Mouse (Mus musculus): ENCODE data around the gene Hist2h2bb. TPM values are rescaled to one million over a fixed set of nuclear protein-coding genes. Genes with fewer than 3 reads are reported as not detected.

Gene Hist2h2bb
- polyA plus RNA-seq, 1 experiment, result 1.0 TPM

DNA sequence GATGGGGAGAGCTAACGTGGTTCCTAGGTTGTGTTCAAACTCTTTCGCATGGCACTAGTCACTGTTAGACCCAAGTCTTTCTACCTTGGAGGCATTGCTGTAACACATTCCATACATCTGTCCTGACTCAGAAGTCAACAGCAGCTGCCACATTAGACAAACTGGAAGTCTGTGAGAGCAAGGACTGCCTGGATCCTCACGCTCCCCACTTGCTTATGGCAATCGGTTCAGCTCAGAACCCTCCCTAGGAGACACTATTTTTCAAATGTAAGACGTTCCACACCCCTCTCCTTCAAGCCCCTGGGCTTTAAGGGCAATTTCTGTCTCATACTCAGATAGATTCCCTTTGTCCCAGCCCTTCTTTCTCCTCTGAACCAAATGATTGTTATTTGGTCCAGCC lies 32.5 kb downstream of the Hist2h2bb start:
- H3K9me3 ChIP-seq, result 0 out of 2 replicates have a peak, but pooled peaks cover 7% of the 10 kb centered on the region
- peaks cover 53% of the 10 kb centered on the region for H3K27me3 ChIP-seq (replicated peaks)
- peaks cover 25% of the 10 kb centered on the region for H3K4me1 ChIP-seq
- TF ChIP-seq FLI1 (IDR thresholded peaks at IDR 0.05; ENCODE audit: low read length), result no peak
- no peak for TF ChIP-seq GATA1 (IDR thresholded peaks at IDR 0.05; ENCODE audit: borderline replicate concordance, low read length)
- H3K36me3 ChIP-seq (replicated peaks; ENCODE audit: low read length), result no peaks in the 10 kb centered on the region
- no peak overlapping the region for H3K4me3 ChIP-seq (replicated peaks)

DNA sequence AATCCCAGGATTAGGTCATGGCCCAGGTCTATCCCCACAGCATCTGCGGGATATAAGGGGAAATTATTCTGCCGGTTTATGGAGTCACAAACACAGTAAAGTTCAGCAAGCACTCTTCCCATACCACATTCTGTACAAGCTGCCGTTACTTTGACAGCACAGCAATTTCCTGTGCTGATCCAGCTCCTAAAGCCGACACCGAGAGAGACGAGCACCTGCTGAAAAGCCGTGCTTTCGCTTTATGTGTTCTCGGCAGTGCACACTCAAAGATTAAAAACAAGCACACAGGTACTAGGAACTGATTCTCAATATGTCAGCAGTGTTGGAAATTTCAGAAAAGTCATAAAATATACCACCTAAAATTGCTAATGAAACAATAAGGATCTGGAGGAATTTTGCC lies 37.0 kb downstream of the Hist2h2bb start:
- 0 out of 2 replicates have a peak, but pooled peaks cover 7% of the 10 kb centered on the region for H3K9me3 ChIP-seq
- H3K4me3 ChIP-seq (replicated peaks), result peak overlapping the region; percentile 65
- peaks cover 14% of the 10 kb centered on the region for H3K4me1 ChIP-seq
- H3K27me3 ChIP-seq (replicated peaks), result peaks cover 45% of the 10 kb centered on the region
- TF ChIP-seq FLI1 (IDR thresholded peaks at IDR 0.05; ENCODE audit: low read length) (no peak), GATA1 (IDR thresholded peaks at IDR 0.05; ENCODE audit: borderline replicate concordance, low read length) (no peak)
- no peaks in the 10 kb centered on the region for H3K36me3 ChIP-seq (replicated peaks; ENCODE audit: low read length)

DNA sequence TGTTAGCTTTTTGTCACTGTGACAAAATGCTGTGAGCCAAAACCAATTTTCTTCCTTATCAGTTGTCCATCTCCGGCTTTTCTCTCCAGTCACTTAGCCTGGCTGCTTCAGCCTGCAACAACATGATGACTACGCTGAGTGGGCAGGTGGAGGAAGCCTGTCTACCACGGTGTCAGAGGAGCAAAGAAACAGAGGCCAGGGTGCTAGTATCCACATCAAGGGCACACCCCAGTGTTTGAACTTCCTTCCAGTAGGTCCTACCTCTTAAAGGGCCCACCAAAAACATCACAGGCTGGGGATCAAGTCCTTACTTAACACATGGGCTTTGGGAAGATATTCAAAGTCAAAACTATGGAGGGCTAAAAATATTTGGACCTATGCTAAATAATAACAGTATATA lies 39.9 kb downstream of the Hist2h2bb start:
- Histone ChIP-seq H3K27me3 (replicated peaks) (peaks cover 39% of the 10 kb centered on the region), H3K9me3 (peaks cover 8% of the 10 kb centered on the region; the same call in 1 of the 2 replicates), H3K36me3 (replicated peaks; ENCODE audit: low read length) (no peaks in the 10 kb centered on the region), H3K4me3 (replicated peaks) (no peak overlapping the region), H3K4me1 (peaks cover 17% of the 10 kb centered on the region)
- TF ChIP-seq FLI1 (IDR thresholded peaks at IDR 0.05; ENCODE audit: low read length), result no peak
- no peak for TF ChIP-seq GATA1 (IDR thresholded peaks at IDR 0.05; ENCODE audit: borderline replicate concordance, low read length)

DNA sequence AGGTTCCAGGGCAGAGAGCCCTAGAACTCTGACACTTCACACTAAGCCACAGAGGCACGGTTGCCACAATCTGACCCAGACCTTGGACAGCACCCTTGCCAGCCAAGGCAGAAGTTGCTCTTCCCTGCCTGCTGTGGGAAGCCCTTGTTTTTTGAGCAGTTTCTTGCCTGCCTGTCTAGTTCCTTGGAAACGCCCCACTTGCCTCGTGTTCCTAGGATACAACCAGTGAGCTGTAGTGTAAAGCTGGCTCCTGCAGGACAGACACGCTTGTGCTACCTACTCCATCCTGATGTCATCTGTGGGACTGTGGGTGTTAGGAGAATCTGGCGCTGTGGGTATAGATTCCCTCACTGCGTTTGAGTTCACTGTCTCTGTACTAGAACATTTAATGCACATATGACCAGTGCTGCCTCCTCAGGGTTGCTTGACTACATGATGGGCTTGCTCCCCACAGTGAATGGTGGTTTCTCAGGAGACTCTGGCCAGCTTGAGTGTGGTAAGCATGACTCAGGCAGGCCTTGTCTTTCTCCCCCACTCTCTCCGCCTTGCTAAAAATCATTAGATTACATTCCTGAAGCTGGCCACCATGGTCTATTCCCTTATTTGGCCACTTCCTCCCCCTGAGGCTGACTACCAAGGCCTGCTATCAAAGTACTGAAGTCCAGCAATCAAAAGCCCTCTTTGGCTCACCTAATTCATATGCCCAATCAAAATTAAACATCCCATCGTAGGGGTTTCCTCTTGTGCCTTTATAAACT lies 43.0 kb downstream of the Hist2h2bb start:
- no peak overlapping the region for H3K4me3 ChIP-seq (replicated peaks)
- no peaks in the 10 kb centered on the region for H3K36me3 ChIP-seq (replicated peaks; ENCODE audit: low read length)
- H3K27me3 ChIP-seq (replicated peaks), result peaks cover 17% of the 10 kb centered on the region
- H3K9me3 ChIP-seq, result peaks cover 4% of the 10 kb centered on the region; the same call in 1 of the 2 replicates
- peaks cover 6% of the 10 kb centered on the region; the same call in 1 of the 2 replicates for H3K4me1 ChIP-seq
- TF ChIP-seq GATA1 (IDR thresholded peaks at IDR 0.05; ENCODE audit: borderline replicate concordance, low read length), result no peak
- TF ChIP-seq FLI1 (IDR thresholded peaks at IDR 0.05; ENCODE audit: low read length), result no peak

Other genes starting within 250 kb of the Hist2h2bb start
- 19.1 and 19.4 TPM in 2 replicates for gene Vps45, start 211.3 kb upstream of the Hist2h2bb start, polyA plus RNA-seq (2012; ENCODE audit: insufficient read depth, low replicate concordance)
- 9.2 and 12.9 TPM in 2 replicates for gene Otud7b, start 165.2 kb upstream of the Hist2h2bb start, polyA plus RNA-seq (2012; ENCODE audit: insufficient read depth, low replicate concordance)
- gene Mtmr11, start 107.7 kb upstream of the Hist2h2bb start, polyA plus RNA-seq (2012; ENCODE audit: insufficient read depth, low replicate concordance), result 0.57 TPM in 1 of 2 replicates, not detected in the other
- gene Sf3b4, start 97.4 kb upstream of the Hist2h2bb start, polyA plus RNA-seq (2012; ENCODE audit: insufficient read depth, low replicate concordance), result 463 and 1,018 TPM in 2 replicates
- gene Sv2a, start 88.6 kb upstream of the Hist2h2bb start, polyA plus RNA-seq (2012; ENCODE audit: insufficient read depth, low replicate concordance), result 1.9 and 7.6 TPM in 2 replicates
- gene Bola1, start 50.0 kb upstream of the Hist2h2bb start, polyA plus RNA-seq (2012; ENCODE audit: insufficient read depth, low replicate concordance), result 29.8 and 114 TPM in 2 replicates
- not detected in 2 replicates for gene Hist2h2ab, start 49.9 kb upstream of the Hist2h2bb start, polyA plus RNA-seq (2012; ENCODE audit: insufficient read depth, low replicate concordance)
- gene Hist2h2ac, start 48.9 kb upstream of the Hist2h2bb start, polyA plus RNA-seq (2012; ENCODE audit: insufficient read depth, low replicate concordance), result 15.1 and 19.7 TPM in 2 replicates
- gene Hist2h2be, start 48.6 kb upstream of the Hist2h2bb start, polyA plus RNA-seq (2012; ENCODE audit: insufficient read depth, low replicate concordance), result 0.10 TPM in 1 of 2 replicates, not detected in the other
- gene Hist2h3c2, start 30.6 kb upstream of the Hist2h2bb start, polyA plus RNA-seq (2012; ENCODE audit: insufficient read depth, low replicate concordance), result 50.2 and 139 TPM in 2 replicates
- gene Hist2h2aa2, start 29.5 kb upstream of the Hist2h2bb start, polyA plus RNA-seq (2012; ENCODE audit: insufficient read depth, low replicate concordance), result 947 and 1,036 TPM in 2 replicates
- gene Hist2h2aa1, start 24.3 kb upstream of the Hist2h2bb start, polyA plus RNA-seq (2012; ENCODE audit: insufficient read depth, low replicate concordance), result 57.2 and 67.0 TPM in 2 replicates
- not detected in 2 replicates for gene Hist2h3c1, start 23.1 kb upstream of the Hist2h2bb start, polyA plus RNA-seq (2012; ENCODE audit: insufficient read depth, low replicate concordance)
- 5.6 and 6.1 TPM in 2 replicates for gene Hist2h4, start 6.4 kb upstream of the Hist2h2bb start, polyA plus RNA-seq (2012; ENCODE audit: insufficient read depth, low replicate concordance)
- gene Hist2h3b, start 1.1 kb upstream of the Hist2h2bb start, polyA plus RNA-seq (2012; ENCODE audit: insufficient read depth, low replicate concordance), result 84.7 and 122 TPM in 2 replicates
- 0.86 and 1.7 TPM in 2 replicates for gene Fcgr1, start 24.2 kb downstream of the Hist2h2bb start, polyA plus RNA-seq (2012; ENCODE audit: insufficient read depth, low replicate concordance)
- not detected in 2 replicates for gene BC107364, start 182.6 kb downstream of the Hist2h2bb start, polyA plus RNA-seq (2012; ENCODE audit: insufficient read depth, low replicate concordance)

Measured in megakaryocyte, embryonic 14.5 days (primary cell).